Mouse (Mus musculus) midbrain, embryonic 12.5 days (tissue): Measurements from ENCODE around the gene Lcor. TPM values are rescaled to one million over a fixed set of nuclear protein-coding genes. Genes with fewer than 3 reads are reported as not detected.

Experiments
- microRNA-seq: library from miRNA; unstranded; fragments of <30 nt; microRNA quantifications from one replicate; pipeline ENCODE4, GENCODE M21; 2017
- polyA plus RNA-seq: library from polyadenylated mRNA; unstranded; fragments of >200 nt; fragmentation: Nextera tagmentation; extraction: Ambion mirVana; gene quantifications from 2 replicates; pipeline ENCODE4 v1.2.1, GENCODE M21; 2016

Lcor gene
- polyA plus RNA-seq, 1 experiment from 2014 or later: 41.4 TPM

Small RNA genes within 50 kb of the gene (microRNA-seq; reads per million reads assigned to microRNA genes)
- not detected for gene Mir8091

Other genes with a start within 250 kb of the Lcor start
- 118 and 135 TPM in 2 replicates for gene Tm9sf3, start 218.6 kb upstream of the Lcor start, polyA plus RNA-seq
- 3.5 and 5.6 TPM in 2 replicates for gene Pik3ap1, start 97.5 kb upstream of the Lcor start, polyA plus RNA-seq
- 4.0 and 4.2 TPM in 2 replicates for gene Gm340, start 99.7 kb downstream of the Lcor start, polyA plus RNA-seq